Mouse (Mus musculus) frontal cortex, postnatal 25 days (tissue): ENCODE results near the gene E2f2.

Experiments
- DNase-seq, 2 experiments: peaks; one replicate each; pipeline ENCODE4 v3.0.0; 2022; ENCODE audit warnings: low spot score in 2 of 2

The E2f2 gene

GRCm38 (mm10) chr4:136242728-136243127 is 70.5 kb downstream of the E2f2 start:
- DNase-seq, result no peak

- no peak for DNase-seq
Measured at GRCm38 (mm10) chr4:136244208-136244607, 72.0 kb downstream of the E2f2 start.
